Mouse (Mus musculus) layer of hippocampus, adult 8-10 months (tissue): ENCODE measurements around the gene Ncapg2. TPM values are rescaled to one million over a fixed set of nuclear protein-coding genes. Genes with fewer than 3 reads are reported as not detected.

Experiments used
- DNase-seq, 2 experiments: peaks; one replicate each; pipeline ENCODE4 v3.0.0; 2022; ENCODE audit warnings: low spot score in 2 of 2
- total RNA-seq, 4 experiments: library from RNA; stranded (reverse); gene quantifications; 2 replicates each; pipeline ENCODE4 v1.2.4; 2022

Gene Ncapg2
- total RNA-seq, 4 experiments from 2014 or later: 5.3 to 6.9 (median 6.0) TPM

GRCm38 (mm10) chr12:116442184-116442583 lies 37.0 kb downstream of the Ncapg2 start:
- no peak for DNase-seq

GRCm38 (mm10) chr12:116449536-116449935 lies 44.3 kb downstream of the Ncapg2 start:
- DNase-seq: no peak

- no peak for DNase-seq
Observed at GRCm38 (mm10) chr12:116460379-116461065, 55.3 kb downstream of the Ncapg2 start.

- DNase-seq: no peak
Observed at GRCm38 (mm10) chr12:116467030-116467429, 61.8 kb downstream of the Ncapg2 start.

- DNase-seq: no peak
Observed at GRCm38 (mm10) chr12:116468348-116468747, 63.1 kb downstream of the Ncapg2 start.

- no peak for DNase-seq
Observed at GRCm38 (mm10) chr12:116469096-116469495, 63.9 kb downstream of the Ncapg2 start.

GRCm38 (mm10) chr12:116473264-116473663 lies 68.1 kb downstream of the Ncapg2 start:
- no peak for DNase-seq

- no peak for DNase-seq
Observed at GRCm38 (mm10) chr12:116473761-116474160, 68.6 kb downstream of the Ncapg2 start.

GRCm38 (mm10) chr12:116474676-116475075 lies 69.5 kb downstream of the Ncapg2 start:
- no peak for DNase-seq

GRCm38 (mm10) chr12:116478771-116479170 lies 73.6 kb downstream of the Ncapg2 start:
- DNase-seq: no peak

- DNase-seq: no peak
Observed at GRCm38 (mm10) chr12:116481921-116482320, 76.7 kb downstream of the Ncapg2 start.

- DNase-seq: no peak
Observed at GRCm38 (mm10) chr12:116483581-116483980, 78.4 kb downstream of the Ncapg2 start.

- no peak for DNase-seq
Observed at GRCm38 (mm10) chr12:116484991-116485390, 79.8 kb downstream of the Ncapg2 start.

GRCm38 (mm10) chr12:116485591-116486403 lies 80.6 kb downstream of the Ncapg2 start, which contains the start of gene Ptprn2:
Gene Ptprn2 (plus strand): TSS chr12:116485720.
- peak; percentile 49 to 52 for DNase-seq

- DNase-seq: no peak
Observed at GRCm38 (mm10) chr12:116486404-116486730, 81.2 kb downstream of the Ncapg2 start.

GRCm38 (mm10) chr12:116488836-116489235 lies 83.6 kb downstream of the Ncapg2 start:
- peak; percentile 30 to 41 for DNase-seq

- DNase-seq: no peak
Observed at GRCm38 (mm10) chr12:116490575-116491356, 85.6 kb downstream of the Ncapg2 start.

GRCm38 (mm10) chr12:116498666-116499065 lies 93.5 kb downstream of the Ncapg2 start:
- DNase-seq: no peak

GRCm38 (mm10) chr12:116500652-116501051 lies 95.5 kb downstream of the Ncapg2 start:
- no peak for DNase-seq

- DNase-seq: no peak
Observed at GRCm38 (mm10) chr12:116512482-116512881, 107.3 kb downstream of the Ncapg2 start.
